Mouse (Mus musculus) stomach, embryonic 16.5 days (tissue): ENCODE data around the gene Olfr328. TPM values are rescaled to one million over a fixed set of nuclear protein-coding genes. Genes with fewer than 3 reads are reported as not detected.

Experiments
- polyA plus RNA-seq: library from polyadenylated mRNA; unstranded; fragments of >200 nt; fragmentation: Nextera tagmentation; extraction: Ambion mirVana; gene quantifications from 2 replicates; pipeline ENCODE4 v1.2.1, GENCODE M21; 2015

Olfr328 gene
- polyA plus RNA-seq, 1 experiment from 2014 or later = not detected

Other genes starting within 250 kb of the Olfr328 start
- 28.8 and 29.9 TPM in 2 replicates for gene Zfp692, start 248.6 kb downstream of the Olfr328 start, polyA plus RNA-seq
- gene Zfp672, start 225.3 kb downstream of the Olfr328 start, polyA plus RNA-seq = 44.8 and 52.1 TPM in 2 replicates
- gene Sh3bp5l, start 224.9 kb downstream of the Olfr328 start, polyA plus RNA-seq = 29.8 and 37.1 TPM in 2 replicates
- 213 and 226 TPM in 2 replicates for gene Lypd8, start 176.6 kb downstream of the Olfr328 start, polyA plus RNA-seq
- gene 1810065E05Rik, start 134.5 kb downstream of the Olfr328 start, polyA plus RNA-seq = not detected in 2 replicates
- gene Gm12253, start 123.1 kb downstream of the Olfr328 start, polyA plus RNA-seq = not detected in 2 replicates
- not detected in 2 replicates for gene Lypd9, start 102.7 kb downstream of the Olfr328 start, polyA plus RNA-seq
- not detected in 2 replicates for gene Olfr30, start 93.4 kb downstream of the Olfr328 start, polyA plus RNA-seq
- not detected in 2 replicates for gene Olfr332, start 63.1 kb downstream of the Olfr328 start, polyA plus RNA-seq
- not detected in 2 replicates for gene Olfr331, start 53.1 kb downstream of the Olfr328 start, polyA plus RNA-seq
- gene Olfr330, start 20.8 kb downstream of the Olfr328 start, polyA plus RNA-seq = not detected in 2 replicates
- gene Olfr329-ps, start 9.2 kb downstream of the Olfr328 start, polyA plus RNA-seq = not detected in 2 replicates
- not detected in 2 replicates for gene Olfr224, start 14.9 kb upstream of the Olfr328 start, polyA plus RNA-seq
- gene Olfr325, start 22.1 kb upstream of the Olfr328 start, polyA plus RNA-seq = not detected in 2 replicates
- not detected in 2 replicates for gene Olfr324, start 39.5 kb upstream of the Olfr328 start, polyA plus RNA-seq
- 4.2 and 15.4 TPM in 2 replicates for gene 2210407C18Rik, start 60.4 kb upstream of the Olfr328 start, polyA plus RNA-seq
- 0.17 TPM in 1 of 2 replicates, not detected in the other for gene Olfr323, start 74.9 kb upstream of the Olfr328 start, polyA plus RNA-seq
- gene Trim58, start 84.8 kb upstream of the Olfr328 start, polyA plus RNA-seq = 0.66 and 0.67 TPM in 2 replicates
- not detected in 2 replicates for gene Olfr322, start 103.1 kb upstream of the Olfr328 start, polyA plus RNA-seq
- not detected in 2 replicates for gene Olfr320, start 125.5 kb upstream of the Olfr328 start, polyA plus RNA-seq
- not detected in 2 replicates for gene Olfr319, start 143.5 kb upstream of the Olfr328 start, polyA plus RNA-seq
- gene Olfr318, start 168.4 kb upstream of the Olfr328 start, polyA plus RNA-seq = not detected in 2 replicates
- not detected in 2 replicates for gene Olfr317, start 183.6 kb upstream of the Olfr328 start, polyA plus RNA-seq
- not detected in 2 replicates for gene Olfr316, start 197.1 kb upstream of the Olfr328 start, polyA plus RNA-seq
- not detected in 2 replicates for gene Olfr315, start 217.6 kb upstream of the Olfr328 start, polyA plus RNA-seq
- not detected in 2 replicates for gene Olfr314, start 227.3 kb upstream of the Olfr328 start, polyA plus RNA-seq
- gene Fam183b, start 246.3 kb upstream of the Olfr328 start, polyA plus RNA-seq = 5.2 and 5.4 TPM in 2 replicates